Mouse (Mus musculus) CD8-positive naive resting alpha-beta T cell, adult 2 months (primary cell): ENCODE results near the gene Idh1.

Experiments
- DNase-seq, 2 experiments: peaks; one replicate each; pipeline ENCODE4 v3.0.0; 2022; ENCODE audit warnings: low read depth in 2 of 2, low spot score in 2 of 2

The Idh1 gene

GRCm38 (mm10) chr1:65177452-65177851, 8.8 kb downstream of the Idh1 start:
- no peak for DNase-seq

GRCm38 (mm10) chr1:65176912-65177311, 9.4 kb downstream of the Idh1 start:
- DNase-seq, result no peak

- DNase-seq, result no peak
Measured at GRCm38 (mm10) chr1:65176171-65176570, 10.1 kb downstream of the Idh1 start.

GRCm38 (mm10) chr1:65173716-65174115, 12.6 kb downstream of the Idh1 start:
- no peak for DNase-seq

GRCm38 (mm10) chr1:65171579-65171978, 14.7 kb downstream of the Idh1 start:
- DNase-seq, result no peak

GRCm38 (mm10) chr1:65169947-65170346, 16.4 kb downstream of the Idh1 start:
- no peak for DNase-seq

- no peak for DNase-seq
Measured at GRCm38 (mm10) chr1:65169536-65169935, 16.8 kb downstream of the Idh1 start.

GRCm38 (mm10) chr1:65167496-65167895, 18.8 kb downstream of the Idh1 start:
- no peak for DNase-seq

- no peak for DNase-seq
Measured at GRCm38 (mm10) chr1:65162210-65162609, 24.1 kb downstream of the Idh1 start.

- no peak for DNase-seq
Measured at GRCm38 (mm10) chr1:65156111-65156510, 30.2 kb downstream of the Idh1 start.

- no peak for DNase-seq
Measured at GRCm38 (mm10) chr1:65154814-65155213, 31.5 kb downstream of the Idh1 start.

- no peak for DNase-seq
Measured at GRCm38 (mm10) chr1:65147971-65148370, 38.3 kb downstream of the Idh1 start.

GRCm38 (mm10) chr1:65147326-65147725, 39.0 kb downstream of the Idh1 start:
- no peak for DNase-seq

GRCm38 (mm10) chr1:65146601-65147000, 39.7 kb downstream of the Idh1 start:
- no peak for DNase-seq

GRCm38 (mm10) chr1:65144783-65145182, 41.5 kb downstream of the Idh1 start:
- DNase-seq, result no peak

- no peak for DNase-seq
Measured at GRCm38 (mm10) chr1:65137560-65137959, 48.7 kb downstream of the Idh1 start.

GRCm38 (mm10) chr1:65132833-65133232, 53.5 kb downstream of the Idh1 start:
- DNase-seq, result no peak

GRCm38 (mm10) chr1:65131671-65132070, 54.6 kb downstream of the Idh1 start:
- no peak for DNase-seq

GRCm38 (mm10) chr1:65130226-65130625, 56.1 kb downstream of the Idh1 start:
- DNase-seq, result no peak

- no peak for DNase-seq
Measured at GRCm38 (mm10) chr1:65129634-65130180, 56.6 kb downstream of the Idh1 start.

GRCm38 (mm10) chr1:65122574-65123372, 63.5 kb downstream of the Idh1 start, which contains the start of gene D630023F18Rik:
Gene D630023F18Rik (minus strand): TSS chr1:65123214.
- DNase-seq, result no peak

- DNase-seq, result no peak
Measured at GRCm38 (mm10) chr1:65119438-65119837, 66.9 kb downstream of the Idh1 start, which contains the start of gene Gm28845. Gene Gm28845 (minus strand): TSS chr1:65119558.
